Mouse (Mus musculus): ENCODE results near the gene Mrpl39. TPM values are rescaled to one million over a fixed set of nuclear protein-coding genes. Genes with fewer than 3 reads are reported as not detected.

Gene Mrpl39
- total and polyA plus RNA-seq, 3 experiments: 49.4 to 169 (median 62.0) TPM

DNA sequence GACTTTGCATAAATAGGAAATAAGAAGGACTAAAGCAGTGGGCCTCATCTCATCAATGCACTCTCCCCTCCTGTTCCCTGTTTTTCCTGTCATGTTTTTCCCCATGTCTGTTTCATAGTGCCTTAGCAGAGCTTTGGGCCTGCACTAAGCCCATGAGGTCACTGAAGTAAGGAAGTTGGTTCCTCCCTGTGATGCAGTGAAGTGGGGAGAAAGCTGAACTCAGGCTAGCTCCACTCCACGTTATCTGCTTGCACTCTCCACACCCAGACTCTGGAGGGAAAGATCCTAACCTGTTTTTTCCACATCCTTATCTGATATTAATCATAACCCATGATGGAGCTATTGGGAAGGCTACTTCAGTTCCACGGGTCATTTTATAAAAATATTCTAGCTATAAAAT lies 26.9 kb downstream of the Mrpl39 start:
- 0 out of 2 replicates have a peak, but pooled peaks cover 2% of the 10 kb centered on the region for H3K9me3 ChIP-seq (replicated peaks)
- H3K36me3 ChIP-seq (replicated peaks): no peaks in the 10 kb centered on the region
- H3K27me3 ChIP-seq (ENCODE audit: insufficient read depth, low read length): no peaks in the 10 kb centered on the region
- TF ChIP-seq CTCF (IDR thresholded peaks at IDR 0.05; ENCODE audit: low read depth, low read length) (no peak), POLR2AphosphoS5 (IDR thresholded peaks at IDR 0.05; ENCODE audit: insufficient replicate concordance, low read depth, low read length) (no peak), GATA1 (IDR thresholded peaks at IDR 0.05; ENCODE audit: borderline replicate concordance, low read length) (no peak), TAL1 (conservative IDR thresholded peaks at IDR 0.05; ENCODE audit: low read depth, low read length) (no peak), GATA2 (IDR thresholded peaks at IDR 0.05; ENCODE audit: borderline replicate concordance, low read depth, low read length) (no peak)
- H3K4me3 ChIP-seq (ENCODE audit: low read depth, low read length): no peak overlapping the region
- DNase-seq (ENCODE audit: low spot score) (no peak), ATAC-seq (ENCODE audit: extremely low read depth, insufficient number of reproducible peaks, low FRiP score, poor library complexity, severe bottlenecking) (no peak)
- no peaks in the 10 kb centered on the region for H3K4me1 ChIP-seq (ENCODE audit: insufficient read depth, low read depth, low read length)

DNA sequence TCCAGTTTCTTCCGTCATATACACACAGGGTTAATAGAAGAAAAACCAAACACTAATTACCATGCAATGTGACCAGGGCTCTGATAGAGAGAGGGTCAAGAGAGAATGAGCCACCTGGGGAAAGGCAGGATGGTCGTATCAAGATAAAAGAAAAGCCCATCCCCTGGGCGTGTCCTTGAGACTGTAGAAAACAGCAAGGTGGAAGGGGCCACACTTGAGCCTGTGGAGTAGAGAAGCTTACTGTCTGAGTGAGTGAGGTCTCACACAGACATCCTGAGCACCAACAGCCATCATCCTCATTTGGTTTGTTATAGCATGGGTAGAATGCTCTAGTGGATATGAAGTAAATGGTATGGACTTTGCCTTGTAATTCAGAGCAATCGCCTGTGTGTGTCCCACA lies 27.7 kb downstream of the Mrpl39 start:
- DNase-seq (ENCODE audit: low spot score) (no peak), ATAC-seq (ENCODE audit: extremely low read depth, insufficient number of reproducible peaks, low FRiP score, poor library complexity, severe bottlenecking) (no peak)
- H3K4me1 ChIP-seq (ENCODE audit: insufficient read depth, low read depth, low read length): no peaks in the 10 kb centered on the region
- H3K4me3 ChIP-seq (ENCODE audit: low read depth, low read length): no peak overlapping the region
- TF ChIP-seq GATA1 (IDR thresholded peaks at IDR 0.05; ENCODE audit: borderline replicate concordance, low read length) (no peak), TAL1 (conservative IDR thresholded peaks at IDR 0.05; ENCODE audit: low read depth, low read length) (no peak), CTCF (IDR thresholded peaks at IDR 0.05; ENCODE audit: low read depth, low read length) (no peak), GATA2 (IDR thresholded peaks at IDR 0.05; ENCODE audit: borderline replicate concordance, low read depth, low read length) (no peak), POLR2AphosphoS5 (IDR thresholded peaks at IDR 0.05; ENCODE audit: insufficient replicate concordance, low read depth, low read length) (no peak)
- no peaks in the 10 kb centered on the region for H3K36me3 ChIP-seq (replicated peaks)
- H3K27me3 ChIP-seq (ENCODE audit: insufficient read depth, low read length): no peaks in the 10 kb centered on the region
- H3K9me3 ChIP-seq (replicated peaks): peaks cover 6% of the 10 kb centered on the region

DNA sequence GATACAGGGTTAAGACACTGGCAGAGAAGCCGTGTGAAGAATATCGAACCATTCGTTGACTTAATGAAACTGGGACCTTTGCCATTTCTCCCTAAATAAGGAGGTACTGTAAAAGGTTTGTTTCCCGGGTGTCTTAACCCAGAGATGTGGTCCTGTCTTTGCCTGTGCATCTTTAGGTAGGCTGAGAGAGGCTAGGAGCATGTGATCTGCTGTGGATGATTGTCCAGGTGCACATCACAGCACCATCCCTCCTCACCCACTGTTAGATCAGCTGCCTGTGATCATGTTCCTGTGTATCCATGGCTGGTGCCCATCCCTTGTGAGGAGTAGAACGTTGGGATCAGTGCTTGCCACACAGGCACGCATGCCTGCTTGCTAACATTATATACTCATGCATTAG lies 29.0 kb downstream of the Mrpl39 start:
- Histone ChIP-seq H3K4me3 (ENCODE audit: low read depth, low read length) (no peak overlapping the region), H3K9me3 (replicated peaks) (peaks cover 12% of the 10 kb centered on the region), H3K4me1 (ENCODE audit: insufficient read depth, low read depth, low read length) (no peaks in the 10 kb centered on the region), H3K36me3 (replicated peaks) (no peaks in the 10 kb centered on the region), H3K27me3 (ENCODE audit: insufficient read depth, low read length) (no peaks in the 10 kb centered on the region)
- TF ChIP-seq POLR2AphosphoS5 (IDR thresholded peaks at IDR 0.05; ENCODE audit: insufficient replicate concordance, low read depth, low read length): no peak
- TF ChIP-seq GATA2 (IDR thresholded peaks at IDR 0.05; ENCODE audit: borderline replicate concordance, low read depth, low read length): no peak
- TF ChIP-seq GATA1 (IDR thresholded peaks at IDR 0.05; ENCODE audit: borderline replicate concordance, low read length): no peak
- TF ChIP-seq CTCF (IDR thresholded peaks at IDR 0.05; ENCODE audit: low read depth, low read length): no peak
- TF ChIP-seq TAL1 (conservative IDR thresholded peaks at IDR 0.05; ENCODE audit: low read depth, low read length): no peak
- ATAC-seq (ENCODE audit: extremely low read depth, insufficient number of reproducible peaks, low FRiP score, poor library complexity, severe bottlenecking) (no peak), DNase-seq (ENCODE audit: low spot score) (no peak)

- H3K27me3 ChIP-seq (ENCODE audit: insufficient read depth, low read length): no peaks in the 10 kb centered on the region
- H3K9me3 ChIP-seq (replicated peaks): peaks cover 12% of the 10 kb centered on the region
- TF ChIP-seq POLR2AphosphoS5 (IDR thresholded peaks at IDR 0.05; ENCODE audit: insufficient replicate concordance, low read depth, low read length) (no peak), TAL1 (conservative IDR thresholded peaks at IDR 0.05; ENCODE audit: low read depth, low read length) (no peak), GATA1 (IDR thresholded peaks at IDR 0.05; ENCODE audit: borderline replicate concordance, low read length) (no peak), GATA2 (IDR thresholded peaks at IDR 0.05; ENCODE audit: borderline replicate concordance, low read depth, low read length) (no peak), CTCF (IDR thresholded peaks at IDR 0.05; ENCODE audit: low read depth, low read length) (no peak)
- H3K36me3 ChIP-seq (replicated peaks): no peaks in the 10 kb centered on the region
- no peak overlapping the region for H3K4me3 ChIP-seq (ENCODE audit: low read depth, low read length)
- DNase-seq (ENCODE audit: low spot score) (no peak), ATAC-seq (ENCODE audit: extremely low read depth, insufficient number of reproducible peaks, low FRiP score, poor library complexity, severe bottlenecking) (no peak)
- no peaks in the 10 kb centered on the region for H3K4me1 ChIP-seq (ENCODE audit: insufficient read depth, low read depth, low read length)
These were observed 30.0 kb downstream of the Mrpl39 start for GRCm38 (mm10) chr16:84705507-84705906.

DNA sequence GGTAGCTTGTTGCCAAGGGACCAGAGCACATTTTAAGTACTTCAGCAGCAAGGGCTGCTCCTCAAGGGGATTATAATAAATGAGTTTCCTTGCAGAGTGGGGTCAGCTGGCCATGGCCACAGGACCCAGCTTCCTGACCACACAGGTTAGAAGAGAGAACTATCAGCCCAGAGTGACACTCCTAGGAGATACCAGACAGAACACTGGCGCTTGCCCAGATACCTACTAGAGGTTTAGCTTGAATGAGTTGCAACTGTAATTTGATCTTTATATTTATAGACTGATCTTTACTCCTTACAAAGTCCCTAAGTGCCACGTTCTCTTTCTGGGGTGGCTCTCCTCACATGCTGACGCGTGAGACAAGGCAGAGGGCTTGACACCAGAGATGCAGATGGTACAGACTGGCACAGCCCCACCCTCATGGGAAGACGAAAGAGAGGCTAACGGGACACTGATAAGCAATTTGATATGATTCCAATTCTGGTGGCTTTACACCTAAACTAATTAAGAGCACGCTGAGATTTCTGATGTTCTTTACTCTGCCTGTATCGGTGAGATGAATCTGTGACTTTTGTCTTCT lies 30.8 kb downstream of the Mrpl39 start:
- no peaks in the 10 kb centered on the region for H3K4me1 ChIP-seq (ENCODE audit: insufficient read depth, low read depth, low read length)
- ATAC-seq (ENCODE audit: extremely low read depth, insufficient number of reproducible peaks, low FRiP score, poor library complexity, severe bottlenecking): no peak
- no peak for DNase-seq (ENCODE audit: low spot score)
- no peaks in the 10 kb centered on the region for H3K27me3 ChIP-seq (ENCODE audit: insufficient read depth, low read length)
- peaks cover 12% of the 10 kb centered on the region for H3K9me3 ChIP-seq (replicated peaks)
- no peaks in the 10 kb centered on the region for H3K36me3 ChIP-seq (replicated peaks)
- TF ChIP-seq TAL1 (conservative IDR thresholded peaks at IDR 0.05; ENCODE audit: low read depth, low read length): no peak
- no peak for TF ChIP-seq CTCF (IDR thresholded peaks at IDR 0.05; ENCODE audit: low read depth, low read length)
- no peak for TF ChIP-seq POLR2AphosphoS5 (IDR thresholded peaks at IDR 0.05; ENCODE audit: insufficient replicate concordance, low read depth, low read length)
- no peak for TF ChIP-seq GATA2 (IDR thresholded peaks at IDR 0.05; ENCODE audit: borderline replicate concordance, low read depth, low read length)
- no peak for TF ChIP-seq GATA1 (IDR thresholded peaks at IDR 0.05; ENCODE audit: borderline replicate concordance, low read length)
- no peak overlapping the region for H3K4me3 ChIP-seq (ENCODE audit: low read depth, low read length)

DNA sequence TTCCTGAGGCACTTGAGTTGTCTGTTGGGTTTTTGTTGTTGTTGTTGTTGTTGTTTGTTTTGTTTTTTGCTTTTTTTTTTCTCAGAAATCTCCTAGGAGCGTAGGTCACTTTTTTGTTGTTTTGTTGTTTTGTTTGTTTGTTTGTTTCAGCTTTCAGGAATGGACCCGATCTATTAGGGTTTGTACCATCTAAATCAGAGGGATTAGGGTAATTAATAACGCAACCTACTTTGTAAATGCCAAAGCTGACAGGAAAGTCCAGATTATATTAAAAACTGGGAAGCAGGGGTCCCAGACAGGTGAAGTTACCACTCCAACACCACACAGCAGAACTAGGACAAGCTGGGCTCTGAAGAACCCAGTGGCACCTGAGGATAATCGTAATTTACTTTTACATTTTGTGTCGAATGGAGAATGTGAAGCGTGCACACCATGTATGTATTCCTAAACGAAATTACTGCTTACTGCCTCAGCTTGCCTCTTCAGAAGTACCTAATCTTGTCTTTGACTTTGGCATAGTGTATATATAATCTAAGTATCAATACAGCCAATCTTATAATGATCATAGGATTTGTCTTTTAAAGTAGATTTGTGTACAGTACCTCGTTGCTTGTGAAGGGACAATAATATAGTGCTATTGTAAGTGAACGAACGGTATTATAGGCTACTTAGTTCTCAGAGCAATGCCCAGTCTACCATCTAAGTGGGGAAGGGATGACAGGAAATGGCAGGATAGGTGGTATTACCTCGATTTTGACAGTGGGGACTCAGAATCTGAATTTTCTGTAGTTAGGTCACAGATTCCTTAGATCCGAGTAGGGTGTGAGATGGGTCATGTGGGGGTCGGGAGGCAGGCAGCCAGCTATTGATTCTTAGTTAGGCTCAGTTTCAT lies 31.5 kb downstream of the Mrpl39 start:
- H3K4me3 ChIP-seq (ENCODE audit: low read depth, low read length): no peak overlapping the region

More for the DNA sequence above, 31.5 kb downstream of the Mrpl39 start:
- no peaks in the 10 kb centered on the region for H3K36me3 ChIP-seq (replicated peaks)
- TF ChIP-seq CTCF (IDR thresholded peaks at IDR 0.05; ENCODE audit: low read depth, low read length) (no peak), GATA1 (IDR thresholded peaks at IDR 0.05; ENCODE audit: borderline replicate concordance, low read length) (no peak)
- no peak for DNase-seq (ENCODE audit: low spot score)
- no peaks in the 10 kb centered on the region for H3K4me1 ChIP-seq (ENCODE audit: insufficient read depth, low read depth, low read length)
- no peak for ATAC-seq (ENCODE audit: extremely low read depth, insufficient number of reproducible peaks, low FRiP score, poor library complexity, severe bottlenecking)
- H3K27me3 ChIP-seq (ENCODE audit: insufficient read depth, low read length): no peaks in the 10 kb centered on the region
- H3K9me3 ChIP-seq (replicated peaks): peaks cover 12% of the 10 kb centered on the region

All from G1E (cell line).